Mouse (Mus musculus) bone marrow, adult 2 months (tissue): ENCODE data around the gene Proser3. TPM values are rescaled to one million over a fixed set of nuclear protein-coding genes. Genes with fewer than 3 reads are reported as not detected.

Source experiments
- H3K27ac ChIP-seq: fragments of 200-500 bp; 2 replicates; pipeline ENCODE4 v1.5.1; 2012; ENCODE audit warnings: low read depth, mild to moderate bottlenecking, control low read depth, inconsistent platforms, low read length; ENCODE audit not compliant: control insufficient read depth, poor library complexity, insufficient read depth
- H3K4me1 ChIP-seq: fragments of 200-500 bp; 2 replicates; pipeline ENCODE4 v1.6.1; 2011; ENCODE audit warnings: low read length; ENCODE audit not compliant: control insufficient read depth, insufficient read depth
- H3K4me3 ChIP-seq: fragments of 200-500 bp; replicated peaks from 2 replicates; pipeline ENCODE3; 2011; ENCODE audit warnings: mild to moderate bottlenecking, low read depth, low read length, control low read depth; ENCODE audit not compliant: control insufficient read depth
- CTCF ChIP-seq: fragments of 200-500 bp; IDR thresholded peaks from 2 replicates; pipeline ENCODE4 v1.5.1; 2011; ENCODE audit warnings: low read length, control low read depth; ENCODE audit not compliant: control insufficient read depth, insufficient read depth
- POLR2A ChIP-seq: fragments of 200-500 bp; IDR thresholded peaks from 2 replicates; pipeline ENCODE4 v1.6.1; 2011; ENCODE audit warnings: low read depth, mild to moderate bottlenecking, control low read depth, low read length, borderline replicate concordance; ENCODE audit not compliant: control insufficient read depth
- WGBS: fragments of 180-500 bp; shearing (Covaris S2); methylation state at CpG from one replicate; pipeline ENCODE4 v1.1.7; 2018; 5-methylcytosine and 5-hydroxymethylcytosine counted together
- polyA plus RNA-seq: library from polyadenylated mRNA; stranded (reverse); fragments of >200 nt; gene quantifications from 2 replicates; pipeline ENCODE4 v1.2.4, GENCODE M21; 2011; ENCODE audit warnings: low replicate concordance; ENCODE audit not compliant: missing spikeins, insufficient read depth, insufficient read length

Gene Proser3
- polyA plus RNA-seq, 1 experiment: 12.8 TPM

DNA sequence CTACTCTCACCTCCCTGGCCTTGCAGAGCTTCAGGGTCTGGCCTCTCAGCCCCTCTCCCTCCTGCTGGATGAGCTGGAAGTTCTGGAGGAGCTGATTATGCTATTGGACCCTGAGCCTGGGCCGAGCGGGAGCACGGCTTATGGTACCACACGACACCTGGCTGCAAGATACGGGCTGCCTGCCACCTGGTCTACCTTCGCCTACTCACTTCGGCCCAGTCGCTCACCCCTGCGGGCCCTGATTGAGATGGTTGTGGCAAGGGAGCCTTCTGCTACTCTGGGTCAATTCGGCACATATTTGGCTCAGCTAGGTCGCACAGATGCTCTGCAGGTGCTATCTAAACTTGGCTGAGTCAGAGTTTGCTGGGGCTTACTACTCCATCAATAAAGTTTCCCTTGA is 15.5 kb upstream of the Proser3 start:
- TF ChIP-seq POLR2A (no peak), CTCF (no peak)
- H3K27ac ChIP-seq: no peak overlapping the region
- 91% methylated on average over 11 of the region's 11 CpGs for WGBS

DNA sequence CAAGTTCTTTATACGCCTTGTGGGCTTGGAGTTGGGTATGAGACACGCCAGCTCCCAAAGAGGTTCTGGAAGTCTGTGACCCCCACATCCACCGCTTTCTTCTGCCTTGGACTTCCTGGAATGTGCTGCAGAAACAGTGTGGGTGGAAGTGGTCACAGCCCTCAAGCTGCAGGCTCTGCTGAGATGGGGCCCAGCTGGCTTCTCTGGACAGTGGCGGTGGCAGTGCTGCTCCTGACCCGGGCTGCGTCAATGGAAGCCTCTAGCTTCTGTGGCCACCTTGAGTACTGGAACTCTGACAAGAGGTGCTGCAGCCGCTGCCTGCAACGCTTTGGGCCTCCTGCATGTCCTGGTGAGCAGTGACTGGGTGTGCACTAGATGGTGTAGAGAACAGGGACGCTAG is 13.9 kb upstream of the Proser3 start:
- H3K4me3 ChIP-seq: no peak overlapping the region
- no peak for TF ChIP-seq CTCF
- TF ChIP-seq POLR2A: no peak
- no peak overlapping the region for H3K27ac ChIP-seq
- H3K4me1 ChIP-seq: peaks cover 2% of the 10 kb centered on the region; the same call in 1 of the 2 replicates
- 91% methylated on average over 9 of the region's 9 CpGs for WGBS

More for the DNA sequence above, 15.5 kb upstream of the Proser3 start:
- Histone ChIP-seq H3K4me3 (no peak overlapping the region), H3K4me1 (peaks cover 2% of the 10 kb centered on the region; the same call in 1 of the 2 replicates)

DNA sequence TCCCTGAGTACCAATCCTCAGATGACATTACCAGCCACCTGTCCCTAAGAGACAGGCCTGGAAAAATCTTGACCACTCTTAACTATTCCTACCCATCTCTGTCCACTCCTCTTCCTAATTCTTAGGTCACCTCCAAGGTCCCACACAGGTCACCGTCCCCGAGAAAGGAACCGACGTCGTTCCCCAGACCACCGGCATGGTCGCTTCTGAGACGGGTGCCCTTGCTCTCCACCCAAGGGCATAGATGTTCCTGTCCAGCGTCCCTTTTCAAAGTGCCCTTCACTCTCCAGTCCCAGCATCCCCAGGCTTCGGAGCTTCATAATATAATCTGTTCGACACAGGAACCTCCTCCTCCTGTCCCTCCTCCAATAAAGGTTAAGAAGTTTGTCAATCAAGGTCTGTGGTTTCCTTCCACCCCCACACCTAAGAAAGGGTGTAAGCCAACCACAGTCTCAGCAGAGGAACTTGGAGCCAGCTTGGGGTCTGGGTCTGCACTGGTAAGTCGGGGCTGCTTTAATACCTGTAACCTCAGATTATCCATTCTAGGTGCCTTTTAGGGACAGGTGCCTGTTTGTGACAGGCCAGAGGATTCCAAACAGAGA is 13.0 kb upstream of the Proser3 start, which contains the start of gene Igflr1:
Gene Igflr1, plus strand, starts transcription at position 458 of the 602 bp plus-strand sequence.
- TF ChIP-seq POLR2A (no peak), CTCF (no peak)
- no peak within 1 kb of the TSS for H3K27ac ChIP-seq
- peaks cover 2% of the 10 kb centered on the region; the same call in 1 of the 2 replicates for H3K4me1 ChIP-seq
- WGBS: 90% methylated on average over 12 of the region's 12 CpGs
- H3K4me3 ChIP-seq: peak within 1 kb of the TSS; percentile 90

DNA sequence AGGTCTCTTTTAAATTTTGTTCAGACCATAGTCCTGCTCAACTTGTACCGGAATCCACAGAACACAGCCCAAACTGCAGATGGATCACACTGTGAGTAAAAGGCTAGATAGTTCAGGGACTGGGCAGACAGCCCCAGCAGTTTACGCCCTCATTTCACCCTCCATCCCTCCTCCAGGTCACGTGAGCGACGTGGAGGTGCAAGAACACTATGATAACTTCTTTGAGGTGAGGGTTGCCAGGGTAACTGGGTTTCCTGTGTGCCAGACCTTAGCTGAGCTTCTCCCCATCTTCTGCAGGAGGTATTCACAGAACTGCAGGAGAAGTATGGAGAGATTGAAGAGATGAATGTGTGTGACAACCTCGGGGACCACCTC is 11.8 kb upstream of the Proser3 start:
- 35% methylated on average over 6 of the region's 6 CpGs for WGBS
- H3K27ac ChIP-seq: peak overlapping the region; percentile 86; the same call in 1 of the 2 replicates
- TF ChIP-seq CTCF (no peak), POLR2A (no peak)
- peak overlapping the region; percentile 90 for H3K4me3 ChIP-seq
- peaks cover 2% of the 10 kb centered on the region; the same call in 1 of the 2 replicates for H3K4me1 ChIP-seq

DNA sequence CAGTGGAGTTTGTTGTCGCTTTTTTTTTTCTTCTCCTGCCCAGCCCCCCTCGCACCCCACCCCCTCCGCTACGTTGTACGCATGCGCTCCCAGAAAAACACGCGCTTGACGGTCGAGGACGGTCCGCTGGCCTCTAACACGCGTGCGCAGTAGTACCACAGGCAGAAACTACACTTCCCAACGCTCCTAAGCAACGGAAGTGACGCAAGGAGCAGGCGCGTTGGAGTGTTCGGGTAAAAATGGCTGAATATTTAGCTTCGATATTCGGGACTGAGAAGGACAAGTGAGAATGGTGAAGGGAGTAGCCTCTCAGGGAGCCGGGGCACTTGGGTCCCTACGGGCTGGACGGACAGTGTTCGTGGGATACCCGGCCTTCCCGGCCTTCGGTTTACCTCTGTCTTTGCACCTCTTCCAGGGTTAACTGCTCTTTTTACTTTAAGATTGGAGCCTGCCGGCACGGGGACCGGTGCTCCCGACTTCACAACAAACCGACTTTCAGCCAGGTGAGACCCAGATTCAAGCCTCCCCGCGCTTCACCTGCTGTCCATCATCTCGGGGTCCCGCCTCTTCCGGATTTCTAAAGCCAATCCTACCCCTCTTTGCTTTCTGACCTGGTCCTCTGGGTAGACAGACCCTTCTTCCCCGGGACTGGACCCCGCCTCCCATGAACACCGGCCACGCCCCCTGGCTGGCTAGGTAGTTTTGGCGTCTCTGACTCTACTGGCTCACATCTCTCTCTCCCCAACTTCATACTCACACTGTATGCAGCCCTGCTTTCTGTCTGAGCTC is 11.2 kb upstream of the Proser3 start, which contains the start of the genes U2af1l4, Gm49396 and Psenen:
Gene U2af1l4, plus strand, starts transcription at position 185 of the 789 bp plus-strand sequence.
Gene Gm49396, plus strand, starts transcription at position 228 of the 789 bp plus-strand sequence.
Gene Psenen, minus strand, starts transcription at position 511 of the 789 bp plus-strand sequence.
- under 1% methylated on average over 45 of the region's 45 CpGs for WGBS
- peak within 1 kb of the TSS; percentile 90 for H3K4me3 ChIP-seq
- TF ChIP-seq POLR2A (peak; percentile 31; the same call in 1 of the 2 replicates), CTCF (no peak)

DNA sequence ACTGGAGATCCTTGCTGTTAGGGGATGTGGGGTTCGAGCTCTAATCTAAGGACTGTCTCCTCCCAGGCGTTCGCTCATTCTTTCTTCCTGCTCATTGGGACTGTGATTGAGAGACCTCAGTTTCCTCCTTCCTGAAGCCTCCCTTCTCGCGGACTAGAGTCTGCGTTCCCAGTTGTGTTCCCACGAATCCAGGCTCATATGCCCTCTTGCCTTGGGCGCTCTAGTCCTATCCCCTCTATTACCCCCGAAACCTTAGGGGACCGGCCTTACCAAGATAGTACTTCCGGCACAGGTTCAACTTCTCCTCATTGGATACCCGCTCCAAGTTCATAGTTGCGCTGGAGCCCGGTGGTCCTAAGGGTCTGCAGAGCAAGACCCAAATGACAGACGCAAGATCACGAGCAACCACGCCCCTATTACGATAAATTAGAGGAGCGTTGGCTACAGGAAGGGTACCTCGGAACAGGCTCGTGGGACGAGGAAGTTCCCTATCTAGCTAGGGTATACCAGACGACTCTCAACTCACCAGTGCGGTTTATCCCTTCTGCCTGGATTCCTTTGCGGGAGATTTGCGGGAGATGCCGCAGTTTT is 10.5 kb upstream of the Proser3 start:
- WGBS: under 1% methylated on average over 27 of the region's 27 CpGs

More for the DNA sequence above, 11.2 kb upstream of the Proser3 start, which contains the start of the genes U2af1l4, Gm49396 and Psenen:
- Histone ChIP-seq H3K4me1 (peaks cover 3% of the 10 kb centered on the region; the same call in 1 of the 2 replicates), H3K27ac (peak within 1 kb of the TSS; percentile 86)

DNA sequence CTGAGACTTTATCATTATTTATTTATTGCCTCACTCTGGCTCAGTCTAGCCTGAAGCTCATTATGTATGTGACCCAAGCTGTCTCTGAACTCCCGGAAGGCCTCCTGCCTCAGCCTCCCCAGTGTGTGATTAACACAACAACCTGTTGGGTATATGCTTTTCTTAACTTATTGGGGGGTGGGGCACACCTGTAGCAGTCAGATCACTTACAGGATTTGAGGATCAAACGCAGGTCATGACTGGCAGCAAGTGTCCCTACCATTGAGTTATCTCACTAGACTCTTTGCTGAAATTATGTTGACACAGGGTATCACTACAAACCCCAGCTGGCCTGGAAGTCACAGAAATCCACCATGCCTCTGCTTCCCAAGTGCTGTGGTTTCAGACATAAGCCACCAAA is 8.2 kb upstream of the Proser3 start:
- Histone ChIP-seq H3K4me3 (no peak overlapping the region), H3K27ac (no peak overlapping the region), H3K4me1 (peaks cover 3% of the 10 kb centered on the region; the same call in 1 of the 2 replicates)
- TF ChIP-seq POLR2A (no peak), CTCF (no peak)
- 81% methylated on average over 2 of the region's 2 CpGs for WGBS

More for the DNA sequence above, 10.5 kb upstream of the Proser3 start:
- Histone ChIP-seq H3K4me1 (peaks cover 3% of the 10 kb centered on the region; the same call in 1 of the 2 replicates), H3K4me3 (peak overlapping the region; percentile 90), H3K27ac (peak overlapping the region; percentile 17)
- TF ChIP-seq POLR2A: no peak
- TF ChIP-seq CTCF: no peak
